Mouse (Mus musculus): ENCODE measurements around the gene Ankrd34c. TPM values are rescaled to one million over a fixed set of nuclear protein-coding genes. Genes with fewer than 3 reads are reported as not detected.

The Ankrd34c gene
- total RNA-seq, 2 experiments from 2014 or later, result 9.6 to 9.7 TPM

DNA sequence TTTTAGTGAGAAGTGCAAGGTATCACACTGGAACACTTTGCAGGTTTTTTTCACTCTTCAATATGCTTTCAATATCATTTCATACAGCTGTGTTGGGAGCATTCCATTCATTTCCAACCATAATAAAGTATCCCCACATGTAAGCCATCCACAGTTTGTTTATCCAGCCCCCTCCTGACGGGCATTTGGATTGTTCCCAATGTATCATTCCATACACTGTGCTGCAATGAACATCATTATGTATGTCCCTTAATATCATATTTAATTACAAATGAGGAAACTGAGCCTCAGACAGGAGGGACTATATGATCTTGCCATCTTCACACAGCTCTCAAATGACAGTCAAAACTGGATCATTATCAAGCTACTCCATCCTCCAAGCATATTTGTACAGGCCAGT, 49.1 kb downstream of the Ankrd34c start:
- intact Hi-C loops (cut with DNase I), result loop anchor here (5.0 kb wide), 1 partner anchor 1142 kb away; the partner anchor contains the start of gene Zfp949
- DNase-seq (ENCODE audit: extremely low spot score in 1 of 2, low spot score in 2 of 2), result no peak

DNA sequence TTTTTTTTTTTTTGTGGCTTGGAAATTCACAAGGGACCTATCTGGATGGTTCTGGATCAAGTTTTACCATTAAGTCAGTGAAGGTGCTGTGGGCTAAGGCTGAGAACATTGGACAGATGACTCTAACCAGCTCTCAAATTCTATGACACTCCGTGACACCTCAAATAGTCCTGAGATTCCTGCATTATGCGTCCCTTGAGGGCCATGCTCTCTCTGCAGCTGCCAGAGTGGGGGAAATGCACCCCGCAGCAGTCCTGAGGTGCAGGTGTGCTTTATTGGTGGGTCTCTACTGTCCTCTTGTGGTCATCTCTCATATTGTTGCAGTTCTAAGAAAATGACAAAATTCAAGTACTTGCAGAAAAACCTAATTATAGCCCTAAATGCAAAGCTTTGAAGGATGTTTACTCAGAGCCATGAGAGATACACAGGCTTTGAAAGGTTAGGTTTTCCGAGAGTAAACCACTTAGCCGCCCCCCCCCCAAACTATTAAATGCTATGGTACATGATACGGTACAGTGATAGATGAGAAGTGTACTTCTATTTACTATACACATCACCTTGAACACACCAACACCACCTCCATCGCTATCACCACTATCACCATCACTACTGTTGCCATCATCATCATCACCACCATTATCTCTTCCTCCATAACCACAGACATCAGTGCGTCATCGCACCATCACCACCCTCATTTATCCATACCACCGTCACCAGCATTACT, 50.6 kb downstream of the Ankrd34c start:
- DNase-seq (ENCODE audit: extremely low spot score in 1 of 2, low spot score in 2 of 2), result no peak
- intact Hi-C loops (cut with DNase I), result loop anchor here (5.0 kb wide), 1 partner anchor 1140 kb away; the partner anchor contains the start of gene Zfp949

DNA sequence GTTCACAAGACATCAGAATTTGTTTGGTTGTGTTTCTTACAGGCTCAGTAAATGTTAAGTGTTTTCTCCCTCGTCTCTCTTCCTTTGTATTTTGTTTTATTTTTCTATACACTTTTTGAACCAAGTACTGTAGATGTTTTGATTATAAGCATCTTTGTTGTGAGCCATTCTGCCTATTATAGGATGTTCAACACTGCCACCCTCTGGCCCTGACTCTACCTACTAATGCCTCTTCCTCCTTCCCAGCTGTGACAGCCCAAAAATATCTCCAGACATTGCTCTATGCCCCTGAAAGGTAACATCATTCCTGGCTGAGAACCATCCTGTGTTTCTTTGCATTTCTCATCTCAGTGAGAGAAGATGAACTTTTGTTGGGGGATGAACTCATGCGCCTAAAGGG, 52.0 kb downstream of the Ankrd34c start:
- intact Hi-C loops (cut with DNase I), result loop anchor here (5.0 kb wide), 1 partner anchor 1139 kb away; the partner anchor contains the start of gene Zfp949
- DNase-seq (ENCODE audit: extremely low spot score in 1 of 2, low spot score in 2 of 2), result no peak

DNA sequence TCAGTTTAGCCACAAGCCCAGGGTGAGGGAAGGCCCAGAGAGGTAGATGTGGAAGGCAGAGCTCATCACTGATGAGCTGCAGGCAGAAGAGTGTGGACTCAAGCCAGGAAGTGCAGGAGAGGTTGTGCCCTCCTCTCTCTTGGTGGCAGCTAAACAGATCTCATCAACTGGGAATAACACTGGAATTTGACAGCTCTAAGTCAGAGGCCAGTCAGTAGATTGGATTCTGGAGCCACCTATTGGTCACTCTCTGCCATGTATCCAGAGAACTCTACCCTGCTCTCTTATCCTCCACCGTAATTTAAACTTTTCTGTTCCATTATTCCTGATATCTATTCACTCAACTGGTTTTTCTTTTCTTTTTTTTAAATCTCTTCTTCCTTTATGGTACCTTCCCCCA, 59.3 kb downstream of the Ankrd34c start:
- no peak for DNase-seq (ENCODE audit: extremely low spot score in 1 of 2, low spot score in 2 of 2)
- intact Hi-C loops (cut with DNase I), result loop anchor here (5.0 kb wide), 1 partner anchor 452 kb away; no protein-coding TSS in a partner anchor

Other genes with a start within 250 kb of the Ankrd34c start
- gene Minar1, start 115.3 kb downstream of the Ankrd34c start, total RNA-seq (2021), result 10 to 100 TPM; 21.3 to 21.4 TPM
- 10 to 100 TPM; 27.0 to 31.0 TPM for gene Tmed3, start 33.4 kb downstream of the Ankrd34c start, total RNA-seq (2021)
- 100 to 1,000 TPM; 104 to 112 TPM for gene Rasgrf1, start 171.4 kb upstream of the Ankrd34c start, total RNA-seq (2021)

Measured in left cerebral cortex, postnatal 10 days (tissue).